Mouse (Mus musculus): ENCODE measurements at regions not wholly inside any gene's neighbourhood (a gene's known extent, or its start where the extent isn't known, plus 50 kb on each side); places are given as distances from the start of the nearest gene placed in this dataset.

DNA sequence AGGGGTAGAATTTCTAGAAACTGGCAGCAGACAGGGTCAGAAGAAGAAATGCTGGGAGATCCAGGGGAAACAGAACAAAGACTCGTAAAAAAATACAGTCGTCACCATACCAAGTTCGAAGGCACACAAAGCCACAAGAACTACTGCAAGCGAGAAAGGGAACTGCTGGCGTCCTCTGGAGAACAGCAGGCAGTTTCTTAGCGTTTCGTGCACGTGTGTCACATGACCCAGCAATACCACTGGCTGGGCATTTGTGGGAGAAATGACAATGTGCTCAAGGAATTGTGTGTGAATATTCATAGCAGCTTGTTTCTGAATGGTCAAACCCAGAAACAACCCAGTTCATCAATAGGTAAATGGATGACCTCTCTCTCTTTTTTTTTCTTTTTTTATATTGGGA is 211.5 kb upstream of the Peli2 start:
- H3K4me2 ChIP-seq = no peak overlapping the region
- ATAC-seq (ENCODE audit: low FRiP score) = no peak
- H3K4me1 ChIP-seq (replicated peaks) = peaks cover 32% of the 10 kb centered on the region
- no peak overlapping the region for H3K9ac ChIP-seq
- H3K4me3 ChIP-seq = no peak overlapping the region
- WGBS = 49% methylated on average over 8 of the region's 8 CpGs
- no peaks in the 10 kb centered on the region for H3K27me3 ChIP-seq
- no peaks in the 10 kb centered on the region for H3K9me3 ChIP-seq
- H3K36me3 ChIP-seq = no peaks in the 10 kb centered on the region
- no peak overlapping the region for H3K27ac ChIP-seq

DNA sequence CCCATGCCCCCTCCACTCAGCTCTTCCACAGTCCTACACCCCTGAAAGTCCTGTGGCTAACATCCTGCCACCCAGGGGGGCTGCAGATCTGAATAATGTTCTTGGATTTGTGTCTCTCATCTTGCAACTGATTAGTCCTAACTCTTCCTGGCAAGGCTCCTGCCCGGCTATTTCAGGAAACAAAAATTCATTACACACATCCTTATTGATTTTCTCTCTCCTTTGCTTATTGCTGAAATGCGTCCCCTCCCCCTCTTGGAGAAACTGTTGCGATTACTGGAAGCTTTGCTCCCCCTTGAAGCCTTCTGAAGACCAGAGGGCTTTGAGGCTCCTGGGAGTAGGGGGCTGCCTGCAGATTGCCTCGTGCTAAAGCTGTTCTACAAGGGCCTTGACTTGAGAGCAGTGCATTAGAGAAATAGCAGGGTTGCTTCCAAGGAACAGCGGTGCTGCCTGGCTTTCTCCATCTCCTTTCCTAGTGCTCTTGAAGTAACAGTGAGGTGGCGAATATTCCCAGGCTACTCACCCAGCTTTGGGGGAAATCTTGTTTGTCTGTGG is 209.8 kb upstream of the Peli2 start:
- Histone ChIP-seq H3K27ac (peak overlapping the region; percentile 64), H3K27me3 (no peaks in the 10 kb centered on the region), H3K9me3 (no peaks in the 10 kb centered on the region), H3K4me2 (no peak overlapping the region), H3K9ac (no peak overlapping the region), H3K4me3 (no peak overlapping the region), H3K4me1 (replicated peaks) (peaks cover 32% of the 10 kb centered on the region), H3K36me3 (no peaks in the 10 kb centered on the region)
- peak; percentile 43; the same call in 1 of the 2 replicates for ATAC-seq (ENCODE audit: low FRiP score)
- 41% methylated on average over 6 of the region's 6 CpGs for WGBS

DNA sequence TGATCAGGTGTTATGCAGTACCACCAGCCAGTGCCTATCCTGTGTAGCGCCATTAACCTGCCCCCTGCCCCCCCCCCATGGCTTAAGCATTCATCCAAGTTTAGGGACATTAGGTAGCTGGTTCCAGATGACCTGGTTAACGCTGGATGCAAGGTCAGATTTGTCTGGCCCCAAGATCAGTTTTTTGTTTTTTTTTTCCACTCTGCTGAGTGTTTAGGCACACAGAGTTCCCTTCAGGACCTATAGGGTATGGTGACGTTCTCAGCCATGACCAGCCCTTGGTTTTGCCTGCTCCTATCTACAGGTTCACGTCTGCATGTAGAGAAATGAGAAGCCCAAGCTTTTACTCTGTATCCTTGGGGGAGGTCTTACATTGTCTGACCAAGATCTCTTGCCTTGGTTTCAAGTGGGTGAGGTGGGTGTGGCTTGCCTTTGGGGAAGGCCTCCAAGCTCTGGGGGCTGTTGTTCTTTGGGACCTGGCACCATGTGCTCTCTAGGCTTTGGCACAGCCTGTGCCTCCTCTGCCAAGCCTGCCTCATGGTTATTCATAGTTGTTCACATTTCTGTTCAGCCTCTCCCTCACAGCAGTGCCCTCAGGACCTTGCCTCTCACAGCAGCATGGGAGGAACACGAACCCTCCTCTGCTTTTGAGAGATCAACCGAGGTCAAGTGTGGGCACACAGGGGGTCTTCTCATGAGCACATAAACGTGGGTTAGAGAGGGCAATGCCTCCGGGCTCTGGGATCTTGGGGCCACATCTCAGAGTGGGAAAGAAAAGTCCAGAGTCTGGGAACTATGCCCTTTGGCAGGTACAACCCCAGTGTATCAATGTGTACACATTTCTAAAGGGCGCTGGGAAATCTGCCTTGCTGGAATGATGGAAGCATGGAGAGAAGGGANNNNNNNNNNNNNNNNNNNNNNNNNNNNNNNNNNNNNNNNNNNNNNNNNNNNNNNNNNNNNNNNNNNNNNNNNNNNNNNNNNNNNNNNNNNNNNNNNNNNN is 208.8 kb upstream of the Peli2 start:
- Histone ChIP-seq H3K4me3 (no peak overlapping the region), H3K9ac (no peak overlapping the region), H3K27ac (peak overlapping the region; percentile 0; the same call in 1 of the 2 replicates), H3K36me3 (no peaks in the 10 kb centered on the region), H3K9me3 (no peaks in the 10 kb centered on the region), H3K4me2 (no peak overlapping the region), H3K4me1 (replicated peaks) (peaks cover 32% of the 10 kb centered on the region), H3K27me3 (no peaks in the 10 kb centered on the region)
- 65% methylated on average over 9 of the region's 9 CpGs for WGBS
- ATAC-seq (ENCODE audit: low FRiP score) = peak; percentile 71

DNA sequence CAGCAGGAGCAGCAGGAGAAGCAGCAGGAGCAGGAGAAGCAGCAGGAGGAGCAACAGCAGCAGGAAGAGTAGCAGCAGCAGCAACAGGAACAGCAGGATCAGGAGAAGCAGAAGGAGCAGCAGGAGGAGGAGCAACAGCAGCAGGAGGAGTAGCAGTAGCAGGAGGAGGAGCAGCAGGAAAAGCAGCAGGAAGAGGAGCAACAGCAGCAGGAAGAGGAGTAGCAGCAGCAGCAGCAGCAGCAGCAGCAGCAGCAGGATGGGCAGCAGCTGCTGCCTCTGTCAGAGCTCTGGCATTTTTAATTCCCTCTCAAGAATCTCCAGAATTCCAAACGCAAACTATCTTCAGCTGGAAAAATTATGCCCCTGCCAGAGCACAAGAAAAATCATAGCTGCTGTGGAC is 205.0 kb upstream of the Peli2 start:
- no peak for ATAC-seq (ENCODE audit: low FRiP score)
- Histone ChIP-seq H3K4me2 (no peak overlapping the region), H3K9ac (no peak overlapping the region), H3K9me3 (no peaks in the 10 kb centered on the region), H3K27ac (no peak overlapping the region), H3K36me3 (no peaks in the 10 kb centered on the region), H3K4me3 (no peak overlapping the region), H3K27me3 (no peaks in the 10 kb centered on the region), H3K4me1 (replicated peaks) (peaks cover 18% of the 10 kb centered on the region)
- WGBS = 72% methylated on average over 1 of the region's 1 CpGs

- no peak for ATAC-seq (ENCODE audit: low FRiP score)
- no peaks in the 10 kb centered on the region for H3K36me3 ChIP-seq
- no peak overlapping the region for H3K4me2 ChIP-seq
- H3K27me3 ChIP-seq = no peaks in the 10 kb centered on the region
- WGBS = 93% methylated on average over 9 of the region's 9 CpGs
- no peak overlapping the region for H3K9ac ChIP-seq
- H3K4me3 ChIP-seq = no peak overlapping the region
- no peak overlapping the region for H3K27ac ChIP-seq
- peaks cover 7% of the 10 kb centered on the region for H3K4me1 ChIP-seq (replicated peaks)
- no peaks in the 10 kb centered on the region for H3K9me3 ChIP-seq
These were observed 199.8 kb upstream of the Peli2 start for GRCm38 (mm10) chr14:47920638-47921347.

DNA sequence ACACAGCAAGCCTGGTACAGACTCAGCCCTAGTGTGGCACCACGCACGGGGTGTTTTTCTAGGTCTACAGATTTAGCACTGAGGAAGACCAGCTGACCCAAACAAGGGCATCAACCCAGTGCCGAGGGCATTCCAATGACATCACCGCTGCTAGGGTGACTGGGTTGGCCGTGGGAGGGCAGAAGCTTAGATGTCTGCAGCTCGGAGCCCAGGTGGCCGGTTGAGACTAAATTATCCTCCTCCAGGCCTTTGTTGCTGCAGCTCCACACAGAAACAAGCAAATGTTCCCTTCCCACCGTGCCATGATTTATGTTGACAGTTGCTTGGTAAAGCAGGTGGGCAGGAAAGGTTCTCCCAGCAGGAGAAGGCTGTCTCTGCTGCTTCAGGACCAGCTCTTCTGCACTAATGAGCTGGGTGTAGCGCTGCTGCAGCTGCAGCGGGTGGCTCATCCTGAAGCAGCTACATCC is 198.8 kb upstream of the Peli2 start:
- H3K36me3 ChIP-seq = no peaks in the 10 kb centered on the region
- H3K4me2 ChIP-seq = no peak overlapping the region
- H3K9me3 ChIP-seq = no peaks in the 10 kb centered on the region
- ATAC-seq (ENCODE audit: low FRiP score) = peak; percentile 72
- no peak overlapping the region for H3K9ac ChIP-seq
- H3K27me3 ChIP-seq = no peaks in the 10 kb centered on the region
- peak overlapping the region; percentile 66; the same call in 1 of the 2 replicates for H3K27ac ChIP-seq
- H3K4me1 ChIP-seq (replicated peaks) = peaks cover 7% of the 10 kb centered on the region
- no peak overlapping the region for H3K4me3 ChIP-seq
- WGBS = 40% methylated on average over 10 of the region's 10 CpGs

- peaks cover 12% of the 10 kb centered on the region for H3K4me1 ChIP-seq (replicated peaks)
- no peaks in the 10 kb centered on the region for H3K9me3 ChIP-seq
- 92% methylated on average over 3 of the region's 3 CpGs for WGBS
- H3K9ac ChIP-seq = no peak overlapping the region
- no peak overlapping the region for H3K27ac ChIP-seq
- ATAC-seq (ENCODE audit: low FRiP score) = no peak
- no peak overlapping the region for H3K4me2 ChIP-seq
- no peak overlapping the region for H3K4me3 ChIP-seq
- no peaks in the 10 kb centered on the region for H3K36me3 ChIP-seq
- no peaks in the 10 kb centered on the region for H3K27me3 ChIP-seq
These were observed 194.2 kb upstream of the Peli2 start for GRCm38 (mm10) chr14:47926416-47926815.

DNA sequence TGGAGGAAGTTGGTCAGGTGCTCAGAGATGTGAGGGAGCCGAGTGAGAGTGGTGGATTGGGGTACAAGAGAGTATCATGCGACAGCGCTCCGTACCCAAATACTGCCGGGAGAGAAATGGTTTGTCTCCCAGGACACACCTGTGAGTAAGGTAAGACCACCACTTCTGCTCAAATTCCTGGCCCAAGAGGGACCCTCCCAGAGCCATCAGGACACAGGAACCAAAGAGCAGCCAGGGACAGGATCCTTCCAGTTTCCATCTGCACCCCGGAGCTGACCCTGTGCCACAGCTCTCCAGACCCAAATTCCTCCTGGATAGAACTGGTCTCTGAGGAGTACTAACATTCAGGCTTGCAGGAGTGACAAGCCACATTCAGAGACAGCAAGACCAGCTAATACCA is 185.2 kb upstream of the Peli2 start:
- no peaks in the 10 kb centered on the region for H3K27me3 ChIP-seq
- 96% methylated on average over 6 of the region's 6 CpGs for WGBS
- H3K9ac ChIP-seq = no peak overlapping the region
- 0 out of 2 replicates have a peak, but pooled peaks cover 3% of the 10 kb centered on the region for H3K4me1 ChIP-seq (replicated peaks)
- no peaks in the 10 kb centered on the region for H3K36me3 ChIP-seq
- no peak overlapping the region for H3K27ac ChIP-seq
- ATAC-seq (ENCODE audit: low FRiP score) = no peak
- no peak overlapping the region for H3K4me2 ChIP-seq
- no peak overlapping the region for H3K4me3 ChIP-seq
- no peaks in the 10 kb centered on the region for H3K9me3 ChIP-seq

DNA sequence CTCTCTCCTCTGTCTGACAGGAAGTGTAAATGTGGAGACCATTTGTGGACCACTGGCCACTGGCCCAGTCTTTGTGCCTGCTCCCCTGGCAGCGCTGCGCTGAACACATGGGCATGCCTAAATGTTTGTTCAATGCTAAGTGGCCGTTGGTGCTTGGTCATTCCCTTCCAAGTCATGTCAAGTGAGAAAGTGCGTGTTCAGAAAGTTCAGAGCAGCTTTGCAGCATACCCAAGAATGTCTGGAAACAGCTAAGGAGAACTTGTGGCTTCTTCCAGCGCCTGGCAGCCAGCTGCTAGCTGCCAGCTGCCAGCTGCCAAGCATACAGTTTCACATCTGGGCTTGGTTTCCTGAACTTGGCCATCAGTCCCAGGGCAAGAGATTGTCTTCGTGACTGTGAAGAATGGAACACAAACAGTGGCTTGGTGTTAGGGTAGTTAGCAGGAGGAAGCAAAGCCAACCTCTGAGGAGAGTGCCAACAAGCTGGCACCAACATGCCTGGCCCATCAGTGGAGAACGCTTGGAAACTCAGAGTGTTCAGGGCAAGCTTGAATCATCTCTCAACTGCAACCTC is 183.5 kb upstream of the Peli2 start:
- H3K4me2 ChIP-seq = no peak overlapping the region
- H3K9me3 ChIP-seq = no peaks in the 10 kb centered on the region
- 0 out of 2 replicates have a peak, but pooled peaks cover 5% of the 10 kb centered on the region for H3K4me1 ChIP-seq (replicated peaks)
- H3K27ac ChIP-seq = no peak overlapping the region
- no peaks in the 10 kb centered on the region for H3K27me3 ChIP-seq
- H3K4me3 ChIP-seq = no peak overlapping the region
- no peaks in the 10 kb centered on the region for H3K36me3 ChIP-seq
- no peak for ATAC-seq (ENCODE audit: low FRiP score)
- H3K9ac ChIP-seq = no peak overlapping the region
- WGBS = 87% methylated on average over 7 of the region's 7 CpGs

DNA sequence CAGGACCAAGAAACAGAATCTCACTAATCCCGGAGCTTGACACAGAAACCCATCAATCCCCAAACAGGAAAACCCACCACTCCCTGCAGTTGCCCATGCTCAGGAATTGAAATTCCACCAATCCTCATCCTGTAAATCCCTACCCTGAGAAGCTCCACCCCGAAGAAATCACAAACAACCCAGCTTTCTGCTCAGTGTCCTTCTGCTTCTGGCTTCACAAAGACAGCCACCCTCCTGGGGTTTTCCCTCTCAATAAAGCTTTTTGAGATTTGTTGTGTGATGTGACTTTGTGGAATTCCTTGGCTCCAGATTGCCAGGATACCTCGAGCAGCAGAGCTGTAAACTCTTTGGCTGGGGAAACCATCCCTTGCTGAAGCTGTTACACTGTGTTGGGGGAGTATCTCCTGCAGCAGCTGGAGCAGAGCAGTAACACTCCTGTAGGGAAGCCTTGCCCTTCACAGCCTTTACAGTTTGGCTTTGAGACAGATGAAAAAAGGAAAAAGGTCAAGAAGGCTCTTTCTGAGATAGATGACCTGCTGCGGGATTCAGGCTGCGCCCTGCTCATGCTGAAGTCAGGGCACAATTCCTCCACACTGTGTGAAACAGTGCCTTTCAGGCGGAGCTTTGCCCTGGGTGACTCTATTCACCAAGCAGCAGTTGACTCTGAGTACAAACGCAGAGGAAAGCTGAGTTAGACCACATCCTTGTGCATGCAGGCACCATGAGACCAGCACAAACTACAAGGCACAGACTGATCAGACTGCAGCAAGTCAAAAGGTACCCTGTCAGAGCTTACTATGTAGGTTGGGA is 180.6 kb upstream of the Peli2 start:
- Histone ChIP-seq H3K4me1 (replicated peaks) (0 out of 2 replicates have a peak, but pooled peaks cover 5% of the 10 kb centered on the region), H3K4me2 (no peak overlapping the region), H3K27me3 (no peaks in the 10 kb centered on the region), H3K36me3 (no peaks in the 10 kb centered on the region), H3K4me3 (no peak overlapping the region), H3K9ac (no peak overlapping the region), H3K9me3 (no peaks in the 10 kb centered on the region), H3K27ac (no peak overlapping the region)
- ATAC-seq (ENCODE audit: low FRiP score) = peak; percentile 68; the same call in 1 of the 2 replicates
- 37% methylated on average over 7 of the region's 7 CpGs for WGBS

DNA sequence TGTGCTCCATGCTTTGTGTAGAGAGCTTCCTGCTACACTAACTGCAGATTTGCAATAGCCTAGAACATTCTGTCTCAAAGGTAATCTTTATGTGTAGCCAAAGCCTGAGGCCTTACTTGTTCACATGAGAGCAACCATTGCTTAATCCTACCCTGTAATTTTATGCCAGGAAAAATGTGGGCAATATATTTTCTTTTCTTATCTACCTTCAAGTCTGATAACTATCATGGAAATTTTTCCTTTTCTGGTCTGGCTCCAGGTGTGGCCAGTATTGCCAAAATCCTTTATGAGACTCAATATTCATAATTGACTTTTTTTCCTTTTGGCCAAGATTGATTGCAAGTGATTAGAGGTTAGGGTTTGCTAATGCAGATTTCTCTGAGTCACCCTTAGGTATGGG is 178.0 kb upstream of the Peli2 start:
- no peak overlapping the region for H3K4me2 ChIP-seq
- H3K9me3 ChIP-seq = no peaks in the 10 kb centered on the region
- ATAC-seq (ENCODE audit: low FRiP score) = no peak
- H3K27me3 ChIP-seq = no peaks in the 10 kb centered on the region
- no peak overlapping the region for H3K9ac ChIP-seq
- no peak overlapping the region for H3K4me3 ChIP-seq
- no peaks in the 10 kb centered on the region for H3K36me3 ChIP-seq
- 0 out of 2 replicates have a peak, but pooled peaks cover 5% of the 10 kb centered on the region for H3K4me1 ChIP-seq (replicated peaks)
- no peak overlapping the region for H3K27ac ChIP-seq

Data from hindbrain, embryonic 13.5 days (tissue).